Comparison of ENCODE assay signal across 22 mouse cellular contexts in the genomic region with DNA sequence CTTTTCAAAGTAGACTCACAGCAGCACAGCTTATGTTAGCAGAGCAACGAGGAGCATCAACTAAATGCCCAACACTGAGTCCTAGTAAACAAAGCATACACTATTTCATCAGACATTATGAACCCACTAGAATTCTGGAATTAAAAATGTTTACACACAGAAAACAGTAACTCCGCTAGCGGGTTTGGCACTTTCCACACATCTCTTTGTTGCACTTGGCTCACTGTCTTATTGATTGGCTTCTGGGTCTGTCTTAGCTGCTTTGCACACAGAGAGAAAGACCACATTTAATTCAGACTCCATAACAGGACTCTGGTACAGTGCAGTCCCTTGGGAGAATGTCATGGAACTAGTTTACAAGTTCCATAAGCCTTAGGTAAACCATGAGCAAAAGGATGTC. TPM values are rescaled to one million over a fixed set of nuclear protein-coding genes. Genes with fewer than 3 reads are reported as not detected.
DNase-seq lines count a peak whose midpoint lies in the region; ATAC-seq and TF ChIP-seq lines count a peak whose summit lies in the region.
"Had no signal": no experiment of that assay in that cellular context is flagged by ENCODE, and none has a peak within 500 bp of the region (broad histone marks: within the 10 kb centered on the region; RNA-seq: fewer than 3 reads in every experiment).

No protein-coding gene starts in this region.

- peaks cover 60% of the 10 kb centered on the region for H3K4me1 ChIP-seq in heart, embryonic 16.5 days (ENCODE audit: control insufficient read depth, insufficient read depth, low read length)
- peaks cover 64% of the 10 kb centered on the region for H3K4me1 ChIP-seq in heart, embryonic 10.5 days
- H3K4me1 ChIP-seq in lung, embryonic 14.5 days (ENCODE audit: insufficient read depth) = peaks cover 7% of the 10 kb centered on the region
- H3K4me1 ChIP-seq in lung, adult 2 months (ENCODE audit: control insufficient read depth, insufficient read depth, low read length) = peaks cover 10% of the 10 kb centered on the region

- H3K27ac ChIP-seq in heart, embryonic 16.5 days (ENCODE audit: low read length) = peak overlapping the region; percentile 35
- no peak overlapping the region for H3K27ac ChIP-seq in heart, embryonic 10.5 days
- H3K27ac ChIP-seq in lung, embryonic 14.5 days (ENCODE audit: low read depth) = peak overlapping the region; percentile 15; the same call in 1 of the 2 replicates
- H3K27ac ChIP-seq: embryonic facial prominence, embryonic 15.5 days; forebrain, embryonic 10.5 days; heart, adult 2 months; hindbrain, embryonic 12.5 days had no signal

- H3K4me2 ChIP-seq in heart, embryonic 16.5 days (ENCODE audit: low read depth, low read length) = no peak overlapping the region
- H3K4me2 ChIP-seq in lung, embryonic 14.5 days = no peak overlapping the region
- H3K4me2 ChIP-seq: embryonic facial prominence, embryonic 15.5 days; hindbrain, embryonic 12.5 days had no signal

- no peak overlapping the region for H3K4me3 ChIP-seq in heart, embryonic 16.5 days (ENCODE audit: low read length)
- no peak overlapping the region for H3K4me3 ChIP-seq in heart, embryonic 10.5 days
- no peak overlapping the region for H3K4me3 ChIP-seq in lung, embryonic 14.5 days (ENCODE audit: low read depth, low read length)
- H3K4me3 ChIP-seq in lung, adult 2 months (replicated peaks; ENCODE audit: extremely low read depth, low read depth, low read length) = no peak overlapping the region
- H3K4me3 ChIP-seq: embryonic facial prominence, embryonic 15.5 days; erythroblast, embryonic 14.5 days; forebrain, embryonic 10.5 days; heart, adult 2 months; hindbrain, embryonic 12.5 days had no signal

- no peak overlapping the region for H3K9ac ChIP-seq in heart, embryonic 16.5 days (ENCODE audit: low read length)
- no peak overlapping the region for H3K9ac ChIP-seq in lung, embryonic 14.5 days
- H3K9ac ChIP-seq: embryonic facial prominence, embryonic 15.5 days; hindbrain, embryonic 12.5 days had no signal

- DNase-seq in heart, embryonic 10.5 days (ENCODE audit: low spot score) = no peak
- DNase-seq in lung, embryonic 14.5 days = no peak
- no peak for DNase-seq in lung, adult 2 months
- peak; percentile 11 for DNase-seq in brain, adult 2 months (ENCODE audit: low read depth, low spot score)
- no peak for DNase-seq in neural tube, embryonic 10.5 days (ENCODE audit: extremely low spot score, low spot score)
- DNase-seq: adrenal gland, postnatal 14 days; cerebellum, adult 2 months; embryo, embryonic 11 days; gastrocnemius, postnatal 10 days; heart, adult 2 months; heart, postnatal 36 days had no signal

- WGBS in heart, embryonic 16.5 days = 78% methylated on average over 3 of the region's 3 CpGs
- 90% methylated on average over 3 of the region's 3 CpGs for WGBS in heart, embryonic 10.5 days
- 72% methylated on average over 3 of the region's 3 CpGs for WGBS in lung, embryonic 14.5 days
- WGBS in lung, adult 2 months = 51% methylated on average over 3 of the region's 3 CpGs

- no peaks in the 10 kb centered on the region for H3K36me3 ChIP-seq in heart, embryonic 16.5 days (ENCODE audit: control insufficient read depth, insufficient read depth)
- peaks cover 12% of the 10 kb centered on the region for H3K36me3 ChIP-seq in heart, embryonic 10.5 days
- peaks cover 11% of the 10 kb centered on the region for H3K36me3 ChIP-seq in lung, embryonic 14.5 days (ENCODE audit: insufficient read depth)

- no peak for TF ChIP-seq POLR2A in lung, adult 2 months (IDR thresholded peaks at IDR 0.05; ENCODE audit: borderline replicate concordance, extremely low read depth, low read depth, low read length)

- H3K27me3 ChIP-seq in heart, embryonic 16.5 days (ENCODE audit: control insufficient read depth, insufficient read depth, low read length) = no peaks in the 10 kb centered on the region
- H3K27me3 ChIP-seq in heart, embryonic 10.5 days (ENCODE audit: insufficient read depth, poor library complexity, severe bottlenecking) = no peaks in the 10 kb centered on the region
- H3K27me3 ChIP-seq in lung, embryonic 14.5 days (ENCODE audit: insufficient read depth, low read length) = no peaks in the 10 kb centered on the region
- H3K27me3 ChIP-seq: embryonic facial prominence, embryonic 15.5 days; hindbrain, embryonic 12.5 days had no signal

- ATAC-seq in heart, embryonic 16.5 days (replicated peaks; ENCODE audit: extremely low read depth, insufficient read depth, low FRiP score) = no peak
- ATAC-seq in lung, embryonic 14.5 days (ENCODE audit: insufficient read depth) = no peak
- ATAC-seq: forebrain, embryonic 14.5 days; hindbrain, embryonic 16.5 days; inflammation-experienced regulatory T-cells, adult 6 months; intestine, postnatal 0 days had no signal

- H3K9me3 ChIP-seq in heart, embryonic 16.5 days (replicated peaks; ENCODE audit: control insufficient read depth, low read length) = no peaks in the 10 kb centered on the region
- H3K9me3 ChIP-seq in heart, embryonic 10.5 days = no peaks in the 10 kb centered on the region
- no peaks in the 10 kb centered on the region for H3K9me3 ChIP-seq in lung, embryonic 14.5 days (ENCODE audit: low read depth, low read length)
- H3K9me3 ChIP-seq: embryonic facial prominence, embryonic 15.5 days; forebrain, embryonic 10.5 days; hindbrain, embryonic 12.5 days had no signal

- TF ChIP-seq CTCF in lung, embryonic 14.5 days (IDR thresholded peaks at IDR 0.05; ENCODE audit: low read depth) = no peak
- no peak for TF ChIP-seq CTCF in lung, adult 2 months (IDR thresholded peaks at IDR 0.05; ENCODE audit: insufficient read depth, low read length)

RNA-seq across cellular contexts. Expression of gene Lrrc42, which starts 5.3 kb away (rescaled TPM):
- polyA plus RNA-seq in heart, embryonic 16.5 days (2015; fragmentation: Nextera tagmentation; extraction: Ambion mirVana) = 40.5 and 48.3 TPM in 2 replicates
- 81.7 and 86.6 TPM in 2 replicates for polyA plus RNA-seq in heart, embryonic 10.5 days (2016; fragmentation: Nextera tagmentation; extraction: Ambion mirVana)
- 69.0 and 75.2 TPM in 2 replicates for polyA plus RNA-seq in lung, embryonic 14.5 days (2014; fragmentation: Nextera tagmentation; extraction: Ambion mirVana)
- polyA plus RNA-seq in lung, adult 2 months (2012; rRNA removed) = 9.0 and 10.6 TPM in 2 replicates

RNA-seq across cellular contexts. Expression of gene Hspb11, which starts 5.3 kb away (rescaled TPM):
- 29.1 and 34.0 TPM in 2 replicates for polyA plus RNA-seq in heart, embryonic 16.5 days (2015; fragmentation: Nextera tagmentation; extraction: Ambion mirVana)
- polyA plus RNA-seq in heart, embryonic 10.5 days (2016; fragmentation: Nextera tagmentation; extraction: Ambion mirVana) = 39.4 and 43.4 TPM in 2 replicates
- 37.6 and 41.4 TPM in 2 replicates for polyA plus RNA-seq in lung, embryonic 14.5 days (2014; fragmentation: Nextera tagmentation; extraction: Ambion mirVana)
- polyA plus RNA-seq in lung, adult 2 months (2012; rRNA removed) = 2.4 and 4.2 TPM in 2 replicates

RNA-seq across cellular contexts. Expression of gene Ldlrad1, which starts 39.1 kb away (rescaled TPM):
- not detected in 2 replicates for polyA plus RNA-seq in heart, embryonic 16.5 days (2015; fragmentation: Nextera tagmentation; extraction: Ambion mirVana)
- polyA plus RNA-seq in heart, embryonic 10.5 days (2016; fragmentation: Nextera tagmentation; extraction: Ambion mirVana) = not detected in 2 replicates
- not detected in 2 replicates for polyA plus RNA-seq in lung, embryonic 14.5 days (2014; fragmentation: Nextera tagmentation; extraction: Ambion mirVana)
- polyA plus RNA-seq in lung, adult 2 months (2012; rRNA removed) = 47.9 and 52.0 TPM in 2 replicates
- polyA plus RNA-seq: cerebellum, adult 2 months; embryonic facial prominence, embryonic 11.5 days; erythroblast, embryonic 14.5 days; forebrain, embryonic 10.5 days; forebrain, embryonic 14.5 days; heart, embryonic 14.5 days; hindbrain, embryonic 12.5 days; hindbrain, embryonic 16.5 days; intestine, postnatal 0 days had no signal

RNA-seq across cellular contexts. Expression of gene Dio1, which starts 58.9 kb away (rescaled TPM):
- 0.35 and 0.91 TPM in 2 replicates for polyA plus RNA-seq in heart, embryonic 16.5 days (2015; fragmentation: Nextera tagmentation; extraction: Ambion mirVana)
- polyA plus RNA-seq in heart, embryonic 10.5 days (2016; fragmentation: Nextera tagmentation; extraction: Ambion mirVana) = not detected in 2 replicates
- not detected in 2 replicates for polyA plus RNA-seq in lung, embryonic 14.5 days (2014; fragmentation: Nextera tagmentation; extraction: Ambion mirVana)
- polyA plus RNA-seq in lung, adult 2 months (2012; rRNA removed) = 0.40 and 0.75 TPM in 2 replicates
- polyA plus RNA-seq: embryonic facial prominence, embryonic 11.5 days; erythroblast, embryonic 14.5 days; forebrain, embryonic 10.5 days; forebrain, embryonic 14.5 days; heart, adult 2 months; heart, embryonic 14.5 days; hindbrain, embryonic 12.5 days; hindbrain, embryonic 16.5 days; inflammation-experienced regulatory T-cells, adult 6 months had no signal

Comparison
In these comparisons a context has a peak if more than half of its experiments do, and no peak if none do; other contexts are left out.
1. RNA of gene Ldlrad1, which starts 39.1 kb away (polyA plus RNA-seq): 47.9 to 52.0 TPM in lung, adult 2 months; not detected in heart, embryonic 16.5 days, not detected in heart, embryonic 10.5 days and not detected in lung, embryonic 14.5 days; every median in the first group is over 10 times any median in the second.